Mouse (Mus musculus) megakaryocyte-erythroid progenitor cell, adult 5-6 weeks (primary cell): Measurements from ENCODE around the gene Ppfia4. TPM values are rescaled to one million over a fixed set of nuclear protein-coding genes. Genes with fewer than 3 reads are reported as not detected.
"Not testable (repeated sequence)": the region's sequence is repeated elsewhere in the genome, so short reads cannot be mapped to it uniquely, and the experiment has no call there.

Experiments used
- ATAC-seq: replicated peaks from 2 replicates; pipeline ENCODE4 v1.8.0; 2016; ENCODE audit warnings: mild to moderate bottlenecking, inconsistent platforms; ENCODE audit not compliant: severe bottlenecking, poor library complexity, low FRiP score, low TSS enrichment
- total RNA-seq, 2 experiments: library from RNA; stranded (forward) in 1 of 2; stranded (reverse) in 1 of 2; fragments of 200-1000, 215-1000 nt in 1 of 2; fragments of >200 nt in 1 of 2; fragmentation: Nextera tagmentation in 1 of 2; gene quantifications; 2 replicates each; pipeline ENCODE4 v1.2.3; 2014 to 2017

Gene Ppfia4
- total RNA-seq, 2 experiments from 2014 or later = 1.1 to 1.6 TPM

GRCm38 (mm10) chr1:134276823-134277222 is 55.9 kb downstream of the Ppfia4 start:
- ATAC-seq = no peak

GRCm38 (mm10) chr1:134275616-134276464 is 56.9 kb downstream of the Ppfia4 start:
- no peak for ATAC-seq

- no peak for ATAC-seq
Measured at GRCm38 (mm10) chr1:134274483-134274920, 58.2 kb downstream of the Ppfia4 start.

GRCm38 (mm10) chr1:134273493-134274395 is 59.0 kb downstream of the Ppfia4 start:
- no peak for ATAC-seq

GRCm38 (mm10) chr1:134272754-134273250 is 59.9 kb downstream of the Ppfia4 start:
- ATAC-seq = no peak

GRCm38 (mm10) chr1:134270026-134270425 is 62.7 kb downstream of the Ppfia4 start:
- ATAC-seq = no peak

GRCm38 (mm10) chr1:134265797-134266196 is 66.9 kb downstream of the Ppfia4 start:
- ATAC-seq = no peak

- no peak for ATAC-seq
Measured at GRCm38 (mm10) chr1:134264341-134264740, 68.4 kb downstream of the Ppfia4 start.

GRCm38 (mm10) chr1:134249681-134250080 is 83.0 kb downstream of the Ppfia4 start:
- not testable (repeated sequence) for ATAC-seq

Other genes with a start within 250 kb of the Ppfia4 start
- not detected in 2 replicates for gene Chit1, start 221.7 kb downstream of the Ppfia4 start, total RNA-seq (2014; fragmentation: Nextera tagmentation)
- gene Chit1, start 221.7 kb downstream of the Ppfia4 start, total RNA-seq (2017) = not detected in 2 replicates
- gene Chil1, start 150.8 kb downstream of the Ppfia4 start, total RNA-seq (2014; fragmentation: Nextera tagmentation) = 0.77 TPM in 1 of 2 replicates, not detected in the other
- 0.84 and 2.4 TPM in 2 replicates for gene Chil1, start 150.8 kb downstream of the Ppfia4 start, total RNA-seq (2017)
- gene Mybph, start 139.5 kb downstream of the Ppfia4 start, total RNA-seq (2014; fragmentation: Nextera tagmentation) = not detected in 2 replicates
- gene Mybph, start 139.5 kb downstream of the Ppfia4 start, total RNA-seq (2017) = not detected in 2 replicates
- gene Adora1, start 97.5 kb downstream of the Ppfia4 start, total RNA-seq (2014; fragmentation: Nextera tagmentation) = not detected in 2 replicates
- not detected in 2 replicates for gene Adora1, start 97.5 kb downstream of the Ppfia4 start, total RNA-seq (2017)
- gene Myog, start 42.9 kb downstream of the Ppfia4 start, total RNA-seq (2014; fragmentation: Nextera tagmentation) = not detected in 2 replicates
- not detected in 2 replicates for gene Myog, start 42.9 kb downstream of the Ppfia4 start, total RNA-seq (2017)
- gene Tmem183a, start 29.1 kb upstream of the Ppfia4 start, total RNA-seq (2014; fragmentation: Nextera tagmentation) = 48.8 and 72.3 TPM in 2 replicates
- 51.4 and 57.0 TPM in 2 replicates for gene Tmem183a, start 29.1 kb upstream of the Ppfia4 start, total RNA-seq (2017)
- gene 4933406M09Rik, start 53.0 kb upstream of the Ppfia4 start, total RNA-seq (2014; fragmentation: Nextera tagmentation) = not detected in 2 replicates
- not detected in 2 replicates for gene 4933406M09Rik, start 53.0 kb upstream of the Ppfia4 start, total RNA-seq (2017)
- gene Cyb5r1, start 72.6 kb upstream of the Ppfia4 start, total RNA-seq (2014; fragmentation: Nextera tagmentation) = 33.0 and 38.9 TPM in 2 replicates
- 16.3 and 24.8 TPM in 2 replicates for gene Cyb5r1, start 72.6 kb upstream of the Ppfia4 start, total RNA-seq (2017)
- 42.2 and 56.1 TPM in 2 replicates for gene Adipor1, start 82.5 kb upstream of the Ppfia4 start, total RNA-seq (2014; fragmentation: Nextera tagmentation)
- gene Adipor1, start 82.5 kb upstream of the Ppfia4 start, total RNA-seq (2017) = 33.3 and 37.5 TPM in 2 replicates
- 62.2 and 79.3 TPM in 2 replicates for gene Klhl12, start 122.6 kb upstream of the Ppfia4 start, total RNA-seq (2014; fragmentation: Nextera tagmentation)
- gene Klhl12, start 122.6 kb upstream of the Ppfia4 start, total RNA-seq (2017) = 49.9 and 60.7 TPM in 2 replicates
- 16.3 and 31.0 TPM in 2 replicates for gene Rabif, start 161.7 kb upstream of the Ppfia4 start, total RNA-seq (2014; fragmentation: Nextera tagmentation)
- gene Rabif, start 161.7 kb upstream of the Ppfia4 start, total RNA-seq (2017) = 20.9 and 21.3 TPM in 2 replicates
- gene Mgat4e, start 216.8 kb upstream of the Ppfia4 start, total RNA-seq (2014; fragmentation: Nextera tagmentation) = not detected in 2 replicates
- gene Mgat4e, start 216.8 kb upstream of the Ppfia4 start, total RNA-seq (2017) = not detected in 2 replicates
- 35.0 and 42.7 TPM in 2 replicates for gene Kdm5b, start 227.2 kb upstream of the Ppfia4 start, total RNA-seq (2014; fragmentation: Nextera tagmentation)
- gene Kdm5b, start 227.2 kb upstream of the Ppfia4 start, total RNA-seq (2017) = 25.5 and 41.3 TPM in 2 replicates